Mouse (Mus musculus) cortical plate, adult 2 months (tissue): ENCODE data around the gene Fras1. TPM values are rescaled to one million over a fixed set of nuclear protein-coding genes. Genes with fewer than 3 reads are reported as not detected.

Experiments
- H3K27ac ChIP-seq: fragments of 200-500 bp; 2 replicates; pipeline ENCODE4 v1.5.1; 2012; ENCODE audit warnings: low read length, control low read depth, inconsistent platforms; ENCODE audit not compliant: insufficient read depth
- H3K4me1 ChIP-seq: fragments of 200-500 bp; 2 replicates; pipeline ENCODE4 v1.6.1; 2011; ENCODE audit warnings: low read length; ENCODE audit not compliant: control insufficient read depth, insufficient read depth
- H3K4me3 ChIP-seq: fragments of 200-500 bp; 2 replicates; pipeline ENCODE4 v1.5.1; 2011; ENCODE audit warnings: mild to moderate bottlenecking, low read length, control low read depth; ENCODE audit not compliant: insufficient read depth
- CTCF ChIP-seq: fragments of 200-500 bp; IDR thresholded peaks from 2 replicates; pipeline ENCODE4 v1.5.1; 2011; ENCODE audit warnings: mild to moderate bottlenecking, control low read depth, low read length; ENCODE audit not compliant: insufficient read depth; ENCODE audit errors: extremely low read depth
- POLR2A ChIP-seq: fragments of 200-500 bp; IDR thresholded peaks from 2 replicates; pipeline ENCODE4 v1.6.1; 2011; ENCODE audit warnings: mild to moderate bottlenecking, low read length, control low read depth; ENCODE audit not compliant: insufficient read depth; ENCODE audit errors: extremely low read depth
- polyA plus RNA-seq: library from polyadenylated mRNA; depleted of rRNA; stranded (reverse); fragments of >200 nt; gene quantifications from 2 replicates; pipeline ENCODE4 v1.2.3, GENCODE M21; 2012

Fras1 gene
- polyA plus RNA-seq, 1 experiment, result 6.0 TPM

DNA sequence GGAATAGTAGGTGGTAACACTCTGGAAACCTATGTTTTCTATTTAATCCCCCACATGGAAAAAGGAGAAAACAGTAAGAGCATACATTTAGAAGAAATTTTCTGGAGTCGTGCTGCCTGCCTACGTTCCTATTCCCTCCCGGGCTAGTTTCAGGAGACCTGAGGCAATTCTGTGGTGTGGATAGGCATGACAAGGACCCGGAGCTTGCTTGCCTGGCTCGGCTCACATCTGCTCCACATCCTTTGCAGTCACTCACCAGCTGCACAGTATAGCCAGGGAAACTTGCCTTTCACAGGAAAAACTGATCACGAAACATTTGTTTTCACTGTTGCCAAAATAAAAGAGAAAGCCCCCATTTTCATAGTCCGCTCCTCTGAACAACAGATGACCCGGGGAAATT lies 325.2 kb downstream of the Fras1 start:
- H3K27ac ChIP-seq, result no peak overlapping the region
- H3K4me1 ChIP-seq, result peaks cover 1% of the 10 kb centered on the region; the same call in 1 of the 2 replicates
- TF ChIP-seq CTCF (no peak), POLR2A (no peak)
- no peak overlapping the region for H3K4me3 ChIP-seq

DNA sequence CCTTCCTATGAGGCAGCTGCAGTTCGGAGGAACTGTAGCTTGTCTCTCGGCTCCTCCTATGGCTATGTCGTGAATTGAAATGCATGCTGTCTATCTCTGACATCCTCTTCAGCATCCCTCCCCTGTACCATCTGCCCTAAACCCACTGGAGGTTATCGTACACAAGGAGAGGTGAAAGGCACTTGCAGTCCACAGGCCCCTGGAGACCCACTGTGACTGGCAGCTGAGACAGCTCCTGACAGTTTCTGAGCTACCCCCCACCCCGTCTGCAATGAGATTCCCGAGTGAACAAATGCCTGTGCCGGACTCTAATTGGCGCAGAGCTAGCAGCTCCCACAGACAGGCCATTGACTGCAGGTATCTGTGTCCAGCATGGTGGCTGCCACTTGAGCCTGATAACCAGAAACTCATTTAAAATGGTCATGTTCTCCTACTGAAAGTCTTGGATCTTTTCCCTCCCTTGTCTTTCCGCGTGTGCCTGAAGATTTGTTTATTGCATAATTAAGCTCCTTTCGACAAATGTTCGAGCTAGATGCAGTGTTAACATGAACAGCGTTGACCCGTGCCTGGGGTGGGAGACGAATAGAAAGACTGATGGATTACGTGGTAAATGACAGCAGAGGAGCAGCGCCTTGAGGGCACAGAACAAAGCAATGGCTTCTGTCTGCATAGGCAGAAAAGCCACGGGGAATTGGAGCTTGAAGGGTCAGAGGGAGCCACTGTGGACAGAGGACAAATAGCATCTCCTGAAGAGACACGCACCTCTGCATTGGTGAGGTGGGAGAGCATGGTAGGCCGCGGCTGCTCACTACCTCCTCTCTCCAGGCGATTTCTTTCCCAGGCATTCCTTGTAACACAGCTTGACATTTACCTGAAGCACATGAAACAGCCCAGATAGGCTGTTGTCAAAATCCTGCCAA lies 329.2 kb downstream of the Fras1 start:
- H3K4me1 ChIP-seq, result peaks cover 1% of the 10 kb centered on the region; the same call in 1 of the 2 replicates
- no peak overlapping the region for H3K27ac ChIP-seq
- no peak overlapping the region for H3K4me3 ChIP-seq
- no peak for TF ChIP-seq POLR2A
- no peak for TF ChIP-seq CTCF

DNA sequence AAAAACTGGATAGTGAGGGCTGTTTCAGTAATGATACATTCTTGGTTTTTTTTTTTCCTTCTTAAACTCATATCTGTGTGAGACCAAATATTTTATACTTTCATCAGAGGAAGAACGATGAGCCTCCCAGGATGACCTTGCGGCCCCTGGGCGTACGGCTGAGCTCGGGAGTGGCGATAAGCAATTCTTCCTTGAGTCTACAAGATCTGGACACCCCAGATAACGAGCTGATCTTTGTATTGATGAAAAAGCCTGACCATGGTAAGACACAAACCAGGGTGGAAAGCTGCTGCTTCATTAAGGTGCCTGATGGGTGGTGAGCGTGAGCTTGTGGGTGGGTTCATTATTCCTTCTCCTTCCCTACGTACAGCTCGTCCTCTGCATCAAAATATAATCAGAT lies 334.8 kb downstream of the Fras1 start:
- no peak overlapping the region for H3K27ac ChIP-seq
- no peak for TF ChIP-seq CTCF
- no peak for TF ChIP-seq POLR2A
- no peaks in the 10 kb centered on the region for H3K4me1 ChIP-seq
- no peak overlapping the region for H3K4me3 ChIP-seq

DNA sequence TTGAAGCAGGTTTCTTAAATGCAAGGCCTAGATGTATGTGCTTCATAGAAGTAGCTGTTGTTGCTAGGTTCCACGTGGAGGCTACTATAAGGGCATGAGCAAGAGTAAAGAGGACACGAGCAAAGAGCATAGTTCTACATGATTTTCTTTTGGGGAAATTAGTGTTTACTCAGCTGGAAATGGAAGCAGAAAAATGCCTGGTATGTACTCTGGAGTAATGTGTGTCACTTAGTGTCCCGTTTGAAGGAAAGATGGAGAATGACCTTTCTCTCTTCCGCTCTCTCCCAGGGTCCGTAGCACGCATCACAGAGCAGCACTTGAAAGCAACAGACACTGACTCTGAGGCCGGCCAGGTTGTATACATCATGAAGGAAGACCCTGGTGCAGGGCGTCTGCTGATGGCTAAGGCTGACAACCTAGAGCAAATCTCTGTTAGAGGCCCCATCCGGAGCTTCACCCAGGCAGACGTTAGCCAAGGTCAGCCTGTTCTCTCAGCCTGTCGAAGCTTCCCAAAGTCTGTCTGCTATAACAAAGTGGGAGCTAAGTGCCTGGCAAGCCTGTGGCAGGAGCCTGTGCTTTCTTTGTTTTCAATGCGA lies 338.4 kb downstream of the Fras1 start:
- no peaks in the 10 kb centered on the region for H3K4me1 ChIP-seq
- H3K27ac ChIP-seq, result no peak overlapping the region

DNA sequence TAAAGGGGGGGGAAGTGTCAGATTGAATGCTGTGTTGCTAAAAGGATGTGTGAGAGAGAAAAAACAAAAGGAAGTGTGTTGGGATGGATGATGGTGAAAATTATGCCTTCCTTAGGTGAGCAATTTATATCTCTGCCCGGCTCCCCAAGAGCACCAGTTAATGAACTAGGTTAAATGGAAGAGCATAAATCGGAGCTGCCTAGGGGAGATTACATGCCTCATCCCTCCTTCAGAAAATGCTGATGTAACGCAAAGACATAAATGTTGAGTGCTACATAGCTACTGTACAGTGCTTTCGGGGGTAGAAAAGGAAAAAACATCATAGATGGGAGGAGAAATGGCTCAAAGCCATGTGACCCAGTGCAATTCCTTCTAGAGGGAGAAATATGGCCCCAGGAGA lies 339.0 kb downstream of the Fras1 start:
- no peak overlapping the region for H3K4me3 ChIP-seq
- no peak for TF ChIP-seq POLR2A
- no peak for TF ChIP-seq CTCF
- no peak overlapping the region for H3K27ac ChIP-seq
- no peaks in the 10 kb centered on the region for H3K4me1 ChIP-seq

More for the DNA sequence above, 338.4 kb downstream of the Fras1 start:
- TF ChIP-seq POLR2A (no peak), CTCF (no peak)
- no peak overlapping the region for H3K4me3 ChIP-seq

DNA sequence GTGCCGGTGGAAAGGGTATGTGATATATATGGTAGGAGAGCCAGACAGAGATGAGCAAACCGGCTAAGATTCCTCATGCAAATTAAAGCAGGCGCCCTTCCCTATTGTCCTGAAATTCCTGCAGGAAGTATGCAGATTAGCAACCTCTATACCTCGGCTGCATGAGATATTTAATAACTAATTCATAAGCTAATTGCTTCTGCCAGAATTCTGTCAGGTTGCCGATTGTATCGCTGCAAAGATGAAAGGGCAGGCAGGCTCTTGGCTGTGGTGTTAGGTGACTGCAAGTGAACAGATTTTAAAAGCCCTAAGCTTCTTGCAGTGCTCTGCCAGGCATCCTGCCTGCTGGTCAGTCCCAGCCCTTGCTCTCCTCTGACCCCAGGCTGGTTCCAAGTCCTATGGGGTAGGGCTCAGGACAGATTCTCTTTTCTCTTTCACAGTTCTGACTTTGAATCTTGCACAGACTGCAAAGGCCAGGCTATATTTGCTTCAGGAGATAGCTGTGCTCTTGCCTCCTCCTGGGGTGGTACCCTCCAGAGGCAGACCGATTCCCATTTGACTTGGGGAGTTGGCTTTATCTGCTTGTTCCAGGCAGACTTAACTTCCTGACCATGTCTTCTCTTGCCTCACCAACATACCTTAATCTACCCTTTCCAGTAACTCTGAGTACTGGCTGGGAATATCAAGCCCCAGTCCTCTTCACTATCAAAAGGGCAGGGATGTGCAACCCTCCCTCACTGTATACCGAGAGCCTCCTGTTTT lies 342.7 kb downstream of the Fras1 start:
- Histone ChIP-seq H3K4me1 (no peaks in the 10 kb centered on the region), H3K4me3 (no peak overlapping the region), H3K27ac (no peak overlapping the region)
- no peak for TF ChIP-seq POLR2A
- no peak for TF ChIP-seq CTCF

DNA sequence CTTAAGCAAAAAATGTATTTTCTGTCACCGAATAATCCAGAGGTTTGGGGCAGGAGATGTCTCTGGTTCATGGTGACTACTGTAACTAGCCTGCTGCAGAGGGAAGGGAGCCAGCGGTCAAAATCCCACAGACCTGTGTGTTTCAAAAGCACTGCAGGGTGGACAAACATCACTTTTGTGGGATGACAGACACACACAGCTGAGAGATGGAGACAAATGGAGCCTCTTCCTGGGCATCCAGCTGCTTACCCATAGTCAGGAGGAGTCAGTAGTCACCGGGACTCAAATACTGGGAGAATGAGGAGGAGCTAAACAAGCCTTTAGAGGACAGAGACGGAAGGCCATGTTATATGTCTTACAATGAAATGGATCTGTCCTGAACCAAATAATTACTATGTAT lies 343.9 kb downstream of the Fras1 start:
- Histone ChIP-seq H3K4me3 (no peak overlapping the region), H3K27ac (no peak overlapping the region), H3K4me1 (no peaks in the 10 kb centered on the region)
- no peak for TF ChIP-seq POLR2A
- TF ChIP-seq CTCF, result no peak

DNA sequence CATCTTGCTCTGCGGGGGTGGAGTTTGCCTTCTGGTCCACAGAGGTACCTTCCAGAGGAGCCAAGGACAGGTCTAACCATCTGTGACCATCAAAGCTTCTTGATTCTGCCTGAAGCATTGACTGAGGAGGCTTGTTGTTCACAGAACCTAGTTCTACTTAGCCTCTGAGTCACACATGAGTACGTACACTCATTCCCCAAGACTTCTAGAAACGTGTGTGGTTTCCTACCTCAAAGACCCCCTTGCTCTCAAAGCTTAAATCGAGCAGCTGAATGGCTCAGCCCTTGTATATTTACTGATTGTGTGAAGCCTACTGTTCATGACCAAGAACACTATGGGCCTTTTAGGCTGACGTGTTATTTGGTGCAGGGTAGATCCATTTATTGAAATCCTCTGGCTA lies 344.8 kb downstream of the Fras1 start:
- no peak for TF ChIP-seq CTCF
- no peak for TF ChIP-seq POLR2A
- Histone ChIP-seq H3K27ac (no peak overlapping the region), H3K4me1 (no peaks in the 10 kb centered on the region), H3K4me3 (no peak overlapping the region)

DNA sequence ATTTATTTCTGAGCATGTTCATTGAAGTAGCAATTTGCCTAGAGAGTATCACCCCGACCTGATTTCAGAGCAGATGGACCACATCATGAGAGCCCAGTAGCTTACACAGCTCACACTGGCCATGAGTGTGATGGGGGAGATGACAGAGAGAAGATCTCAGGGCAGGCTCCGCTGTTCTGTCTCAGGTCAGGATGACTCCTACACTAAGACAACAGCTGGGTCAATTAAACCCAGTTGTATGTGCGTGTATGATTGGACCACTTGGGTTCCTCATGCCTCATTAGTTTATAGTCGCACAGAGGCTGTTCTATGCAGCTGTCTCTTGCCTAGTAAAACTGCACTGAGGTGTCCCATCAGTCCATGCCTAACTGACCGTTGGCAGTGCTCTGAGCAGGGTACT lies 345.5 kb downstream of the Fras1 start:
- Histone ChIP-seq H3K4me1 (no peaks in the 10 kb centered on the region), H3K4me3 (no peak overlapping the region), H3K27ac (no peak overlapping the region)
- TF ChIP-seq CTCF, result no peak
- TF ChIP-seq POLR2A, result no peak

DNA sequence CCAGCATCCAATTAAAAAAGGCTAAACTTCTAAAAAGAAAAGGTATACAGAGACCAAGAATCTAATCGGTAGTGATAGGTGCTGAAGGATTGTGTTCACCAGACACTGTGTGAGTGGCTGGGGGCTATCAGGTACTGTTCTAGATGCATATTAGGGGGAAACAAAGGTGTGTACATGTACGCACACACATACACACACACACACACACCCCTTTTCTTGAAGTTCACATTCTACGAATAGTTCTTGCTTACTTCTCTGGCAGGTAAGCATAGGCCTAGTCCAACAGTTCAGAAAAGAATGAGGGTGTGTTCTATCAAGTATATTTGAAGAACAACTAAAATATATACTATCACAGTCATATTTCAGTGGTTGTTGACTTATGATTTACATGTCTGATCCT lies 348.9 kb downstream of the Fras1 start:
- Histone ChIP-seq H3K4me1 (no peaks in the 10 kb centered on the region), H3K27ac (no peak overlapping the region), H3K4me3 (no peak overlapping the region)
- TF ChIP-seq POLR2A (no peak), CTCF (no peak)
